Mouse (Mus musculus): Measurements from ENCODE around the gene Matk.
A peak's percentile ranks its signal among the peaks of the same experiment; 100 is the strongest.

Matk gene

GRCm38 (mm10) chr10:81304597-81305238 lies 52.0 kb downstream of the Matk start:
- DNase-seq, result peak; percentile 71 to 74

- no peak for DNase-seq
Observed at GRCm38 (mm10) chr10:81305663-81306062, 52.9 kb downstream of the Matk start.

- no peak for DNase-seq
Observed at GRCm38 (mm10) chr10:81306173-81306668, 53.5 kb downstream of the Matk start.

- no peak for DNase-seq
Observed at GRCm38 (mm10) chr10:81306837-81307682, 54.3 kb downstream of the Matk start.

GRCm38 (mm10) chr10:81309571-81309970 lies 56.8 kb downstream of the Matk start:
- DNase-seq, result no peak

All from thymus, postnatal 36 days (tissue).